Mouse (Mus musculus) bone marrow, adult 2 months (tissue): ENCODE results near the gene Prcp. TPM values are rescaled to one million over a fixed set of nuclear protein-coding genes. Genes with fewer than 3 reads are reported as not detected.
"Not testable (repeated sequence)": the region's sequence is repeated elsewhere in the genome, so short reads cannot be mapped to it uniquely, and the experiment has no call there.

Source experiments
- H3K27ac ChIP-seq: fragments of 200-500 bp; 2 replicates; pipeline ENCODE4 v1.5.1; 2012; ENCODE audit warnings: low read depth, mild to moderate bottlenecking, control low read depth, inconsistent platforms, low read length; ENCODE audit not compliant: control insufficient read depth, poor library complexity, insufficient read depth
- H3K4me1 ChIP-seq: fragments of 200-500 bp; 2 replicates; pipeline ENCODE4 v1.6.1; 2011; ENCODE audit warnings: low read length; ENCODE audit not compliant: control insufficient read depth, insufficient read depth
- H3K4me3 ChIP-seq: fragments of 200-500 bp; replicated peaks from 2 replicates; pipeline ENCODE3; 2011; ENCODE audit warnings: mild to moderate bottlenecking, low read depth, low read length, control low read depth; ENCODE audit not compliant: control insufficient read depth
- CTCF ChIP-seq: fragments of 200-500 bp; IDR thresholded peaks from 2 replicates; pipeline ENCODE4 v1.5.1; 2011; ENCODE audit warnings: low read length, control low read depth; ENCODE audit not compliant: control insufficient read depth, insufficient read depth
- POLR2A ChIP-seq: fragments of 200-500 bp; IDR thresholded peaks from 2 replicates; pipeline ENCODE4 v1.6.1; 2011; ENCODE audit warnings: low read depth, mild to moderate bottlenecking, control low read depth, low read length, borderline replicate concordance; ENCODE audit not compliant: control insufficient read depth
- WGBS: fragments of 180-500 bp; shearing (Covaris S2); methylation state at CpG from one replicate; pipeline ENCODE4 v1.1.7; 2018; 5-methylcytosine and 5-hydroxymethylcytosine counted together
- polyA plus RNA-seq: library from polyadenylated mRNA; stranded (reverse); fragments of >200 nt; gene quantifications from 2 replicates; pipeline ENCODE4 v1.2.4, GENCODE M21; 2011; ENCODE audit warnings: low replicate concordance; ENCODE audit not compliant: missing spikeins, insufficient read depth, insufficient read length

Gene Prcp
- polyA plus RNA-seq, 1 experiment: 34.1 TPM

DNA sequence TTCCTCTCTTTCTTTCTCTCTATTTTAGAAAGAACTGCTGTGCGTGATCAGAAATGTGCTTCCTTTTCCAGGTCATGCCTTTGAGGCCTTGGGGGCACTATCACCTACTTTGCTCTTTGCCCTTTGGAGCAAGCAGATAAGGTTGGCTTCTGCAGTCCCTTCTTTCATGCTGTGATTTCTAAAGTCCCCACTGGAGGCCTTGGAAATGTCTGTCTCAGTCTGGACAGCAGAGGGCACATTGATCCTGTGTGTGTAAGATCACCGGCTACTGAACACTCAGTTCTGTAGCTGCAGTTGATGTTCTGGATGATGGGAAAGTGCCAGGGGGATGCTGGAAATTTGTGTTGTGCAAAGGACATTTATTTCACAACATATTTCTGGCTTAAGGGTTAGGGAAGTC, 22.8 kb downstream of the Prcp start:
- TF ChIP-seq CTCF: no peak

DNA sequence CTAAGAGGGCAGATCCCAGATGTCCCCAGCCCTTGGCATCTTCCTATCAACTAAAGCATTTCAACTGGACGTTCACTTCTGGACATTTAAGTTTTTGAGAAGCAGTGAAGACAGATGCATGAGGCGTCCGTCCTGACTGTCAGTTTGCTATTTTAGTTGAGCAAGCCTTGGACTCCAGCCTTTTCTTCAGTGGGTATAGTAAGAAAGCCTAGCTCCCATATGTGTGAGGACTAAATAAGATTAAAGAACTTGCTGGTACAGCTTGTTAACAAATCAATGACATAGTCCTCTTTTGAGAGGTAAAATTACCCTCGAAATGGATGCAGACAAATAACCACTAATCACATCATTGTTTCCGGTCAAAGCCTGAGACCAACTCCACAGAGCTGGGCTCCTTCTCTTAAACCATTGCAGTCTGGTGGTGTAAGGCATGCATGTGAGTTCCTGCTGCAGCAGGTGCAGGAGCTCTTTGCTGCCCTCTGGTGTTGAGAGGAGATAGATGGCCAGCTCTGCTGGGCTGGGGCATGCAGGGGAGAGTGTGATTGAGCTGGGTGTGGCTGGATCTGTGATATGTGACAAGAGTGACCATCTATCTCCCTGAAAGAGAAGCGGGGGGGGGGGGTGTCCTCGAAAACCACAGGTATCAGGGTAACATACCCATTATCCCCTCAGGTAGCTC, 29.2 kb downstream of the Prcp start:
- TF ChIP-seq CTCF (peak; percentile 95), POLR2A (no peak)
- WGBS: 43% methylated on average over 7 of the region's 7 CpGs
- no peaks in the 10 kb centered on the region for H3K4me1 ChIP-seq
- no peak overlapping the region for H3K4me3 ChIP-seq
- H3K27ac ChIP-seq: no peak overlapping the region

More for the DNA sequence above, 22.8 kb downstream of the Prcp start:
- no peaks in the 10 kb centered on the region for H3K4me1 ChIP-seq
- no peak overlapping the region for H3K27ac ChIP-seq
- no peak overlapping the region for H3K4me3 ChIP-seq
- WGBS: 54% methylated on average over 2 of the region's 2 CpGs

DNA sequence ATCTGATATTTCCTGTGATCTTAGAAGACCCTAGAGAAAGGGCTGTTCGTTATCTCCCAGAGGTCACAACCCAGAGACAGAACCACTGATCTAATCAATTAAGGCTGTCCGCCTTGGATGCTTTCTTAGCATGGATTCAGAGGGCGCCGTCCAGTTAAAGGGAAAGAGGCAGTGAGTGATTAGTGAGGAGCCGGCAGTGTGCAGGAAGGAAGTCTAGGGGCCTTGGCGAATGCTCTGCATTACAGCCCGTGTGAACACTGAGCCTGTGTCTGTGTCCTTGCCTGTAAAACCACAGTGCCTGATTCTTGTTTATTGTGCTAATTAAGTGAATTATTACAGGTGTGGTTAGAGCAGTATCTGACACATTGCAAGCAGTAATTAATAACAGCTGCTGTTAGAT, 30.0 kb downstream of the Prcp start:
- not testable (repeated sequence) for H3K4me3 ChIP-seq, H3K27ac ChIP-seq, H3K4me1 ChIP-seq
- 45% methylated on average over 7 of the region's 7 CpGs for WGBS

DNA sequence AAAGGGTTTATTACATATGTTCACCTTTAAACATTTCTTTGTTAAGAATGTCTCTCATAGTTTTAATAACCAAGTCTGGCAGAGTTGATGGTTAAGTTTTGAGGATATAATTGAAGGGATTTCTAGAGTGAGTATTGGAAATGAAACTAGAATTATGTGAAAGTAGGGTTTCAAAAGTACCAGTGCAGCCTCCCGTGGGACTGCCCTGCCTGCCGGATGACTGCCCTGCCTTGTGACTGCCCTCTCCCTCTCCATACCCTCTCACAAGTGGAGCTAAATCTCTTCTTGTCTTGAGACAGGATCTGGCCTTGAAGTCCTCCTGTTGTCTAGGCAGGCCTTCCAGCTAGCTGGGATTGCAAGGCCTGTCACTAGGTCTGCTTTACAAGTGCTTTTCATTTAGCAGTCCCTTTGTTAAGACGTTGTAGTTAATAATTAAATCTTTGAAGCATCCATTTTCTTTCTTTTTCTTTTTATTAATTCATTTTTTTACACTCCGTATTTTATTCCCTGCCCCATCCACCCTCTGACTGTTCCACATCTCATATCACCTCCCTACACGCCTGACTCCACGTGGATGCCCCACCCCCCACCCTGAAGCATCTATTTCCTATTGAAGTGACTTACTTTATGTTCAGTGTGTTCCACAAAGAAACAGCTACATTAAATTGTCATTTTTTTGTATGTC, 46.0 kb downstream of the Prcp start:
- Histone ChIP-seq H3K4me3 (no peak overlapping the region), H3K4me1 (no peaks in the 10 kb centered on the region), H3K27ac (no peak overlapping the region)
- 82% methylated on average over 6 of the region's 6 CpGs for WGBS
- TF ChIP-seq POLR2A (no peak), CTCF (no peak)

DNA sequence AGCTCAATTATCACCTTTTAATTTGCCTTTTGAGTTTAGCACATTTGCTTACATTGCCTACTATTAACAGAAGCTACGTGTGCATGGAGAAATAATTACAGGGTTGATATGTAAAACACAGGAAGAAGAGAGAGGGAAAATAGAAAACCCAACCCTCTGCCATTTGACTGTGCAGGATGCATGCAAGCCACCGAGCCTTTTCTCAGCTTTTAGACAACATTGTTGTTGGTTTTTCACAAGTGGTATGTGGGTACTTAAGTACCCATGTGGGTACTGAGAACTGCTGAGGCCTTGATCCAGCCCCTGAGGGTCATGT, 46.5 kb downstream of the Prcp start:
- no peak overlapping the region for H3K4me3 ChIP-seq
- H3K4me1 ChIP-seq: no peaks in the 10 kb centered on the region
- WGBS: 73% methylated on average over 2 of the region's 2 CpGs
- TF ChIP-seq POLR2A (no peak), CTCF (no peak)
- no peak overlapping the region for H3K27ac ChIP-seq

DNA sequence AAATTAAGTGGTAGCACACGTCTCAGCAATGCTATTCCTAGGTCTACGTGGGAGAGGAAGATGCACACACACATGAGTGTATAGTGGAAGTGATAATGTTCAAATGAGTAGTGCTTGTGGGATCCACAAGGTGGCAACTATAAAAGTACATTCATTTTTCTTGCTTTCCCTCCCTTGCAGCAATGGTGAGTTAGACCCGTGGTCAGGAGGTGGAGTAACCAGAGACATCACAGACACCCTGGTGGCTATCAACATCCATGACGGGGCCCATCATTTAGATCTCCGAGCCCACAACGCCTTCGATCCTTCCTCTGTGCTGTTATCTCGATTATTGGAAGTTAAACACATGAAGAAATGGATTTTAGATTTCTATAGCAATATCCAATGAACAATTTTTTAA, 58.5 kb downstream of the Prcp start:
- H3K27ac ChIP-seq: no peak overlapping the region
- TF ChIP-seq CTCF (no peak), POLR2A (no peak)
- no peaks in the 10 kb centered on the region for H3K4me1 ChIP-seq
- H3K4me3 ChIP-seq: no peak overlapping the region
- WGBS: 75% methylated on average over 8 of the region's 8 CpGs

DNA sequence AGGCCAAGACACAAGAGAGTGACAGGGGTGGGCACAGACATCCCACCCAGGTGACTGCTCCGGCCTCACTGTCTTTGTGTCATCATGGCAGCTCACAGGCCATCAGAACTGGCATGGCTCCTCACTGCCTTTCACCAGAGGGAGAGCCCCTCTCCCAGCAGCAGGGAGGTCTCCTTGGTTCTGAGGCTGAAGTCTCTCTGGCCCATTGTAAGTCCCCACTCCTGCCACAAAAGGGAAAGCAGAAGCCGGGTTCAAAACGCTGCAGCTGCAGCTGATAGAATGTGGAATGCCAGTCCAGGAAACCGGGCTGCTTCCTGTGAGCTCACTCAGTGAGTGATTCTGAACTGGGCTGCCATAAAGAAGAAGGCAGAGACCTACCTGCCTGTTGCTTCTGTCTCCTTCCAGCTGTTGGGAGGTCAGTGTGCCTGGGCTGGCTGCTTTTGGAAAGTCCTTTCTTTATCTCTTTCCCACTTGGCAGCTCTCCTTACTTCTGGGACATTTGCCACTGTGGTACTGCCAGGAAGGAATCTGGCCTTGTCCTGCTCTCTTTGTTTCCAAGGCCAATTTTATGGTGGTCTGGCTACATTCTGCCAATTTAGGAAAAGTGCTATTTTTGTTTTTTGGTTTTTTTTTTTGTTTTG, 59.2 kb downstream of the Prcp start:
- H3K27ac ChIP-seq, H3K4me1 ChIP-seq, H3K4me3 ChIP-seq: not testable (repeated sequence)
- 35% methylated on average over 4 of the region's 4 CpGs for WGBS

DNA sequence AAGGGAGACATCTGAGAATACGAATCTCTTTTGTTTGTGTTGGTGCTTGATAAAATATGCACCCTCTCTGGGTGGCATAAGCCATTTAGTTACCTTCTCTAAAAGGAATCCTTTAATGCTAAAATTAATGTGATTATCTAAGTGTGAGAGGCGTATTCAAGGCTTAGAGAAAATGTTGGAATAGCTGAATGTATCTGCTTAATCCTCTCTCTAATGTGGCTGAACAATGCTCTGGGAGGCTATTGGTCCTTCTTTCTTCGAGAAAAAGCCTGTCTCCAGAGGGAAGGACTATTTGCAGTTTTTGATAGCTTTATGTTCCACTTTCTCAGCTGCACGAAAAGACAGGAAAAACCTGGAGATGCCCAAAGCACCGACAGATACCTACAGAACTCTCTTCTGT, 62.5 kb downstream of the Prcp start:
- 56% methylated on average over 5 of the region's 5 CpGs for WGBS
- H3K4me1 ChIP-seq: no peaks in the 10 kb centered on the region
- TF ChIP-seq CTCF (no peak), POLR2A (no peak)
- H3K27ac ChIP-seq: no peak overlapping the region
- no peak overlapping the region for H3K4me3 ChIP-seq

DNA sequence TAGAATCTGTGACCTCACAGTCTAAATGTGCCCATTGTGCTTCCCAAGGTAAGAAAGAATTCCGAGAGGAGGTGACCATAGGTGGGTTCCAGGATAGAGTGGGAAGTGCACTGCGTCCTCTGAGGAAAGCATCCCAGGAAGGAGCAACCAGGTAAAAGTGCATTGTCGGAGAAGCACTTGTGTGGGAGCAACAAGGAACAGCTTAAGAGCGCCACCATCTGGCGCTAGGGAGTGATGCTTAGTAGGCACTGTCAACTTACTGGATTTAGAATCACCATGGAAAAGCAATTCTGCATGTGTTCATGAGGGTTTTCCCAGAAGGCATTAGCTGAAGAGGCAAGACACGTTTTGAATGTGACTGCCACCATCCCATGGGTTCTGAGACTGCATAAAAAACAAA, 63.7 kb downstream of the Prcp start:
- TF ChIP-seq POLR2A (no peak), CTCF (peak; percentile 39; the same call in 1 of the 2 replicates)
- Histone ChIP-seq H3K4me3 (no peak overlapping the region), H3K4me1 (no peaks in the 10 kb centered on the region), H3K27ac (no peak overlapping the region)
- WGBS: 28% methylated on average over 6 of the region's 6 CpGs
